ENCODE assay signal across 28 mouse cellular contexts in the genomic region with DNA sequence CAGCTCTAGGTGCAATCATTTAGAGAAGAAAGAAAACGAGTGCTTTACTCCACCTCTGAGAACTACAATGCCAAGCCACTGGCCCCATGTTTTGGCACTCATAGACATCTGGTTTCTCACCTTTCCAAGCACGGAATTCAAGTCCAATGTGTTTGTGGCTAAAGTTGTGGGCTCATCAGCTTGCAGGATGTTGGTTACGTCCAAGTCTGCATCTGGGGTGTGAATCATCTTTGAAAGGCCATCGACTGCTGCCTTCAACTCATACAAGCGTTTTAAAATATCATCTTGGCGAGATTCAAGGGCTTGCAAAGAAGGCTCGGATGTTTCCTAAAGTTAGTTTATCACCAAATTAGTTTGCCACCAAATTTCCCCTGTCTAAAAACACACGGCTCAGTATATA. TPM values are rescaled to one million over a fixed set of nuclear protein-coding genes. Genes with fewer than 3 reads are reported as not detected.
DNase-seq lines count a peak whose midpoint lies in the region; ATAC-seq lines count a peak whose summit lies in the region.
"Had no signal": no experiment of that assay in that cellular context is flagged by ENCODE, and none has a peak within 500 bp of the region (broad histone marks: within the 10 kb centered on the region; RNA-seq: fewer than 3 reads in every experiment).

No protein-coding gene starts in this region.

- WGBS in heart, embryonic 16.5 days = 80% methylated on average over 8 of the region's 8 CpGs
- 87% methylated on average over 8 of the region's 8 CpGs for WGBS in neural tube, embryonic 13.5 days
- WGBS in neural tube, embryonic 15.5 days = 93% methylated on average over 8 of the region's 8 CpGs
- 92% methylated on average over 8 of the region's 8 CpGs for WGBS in hindbrain, embryonic 14.5 days

- H3K9ac ChIP-seq in heart, embryonic 16.5 days (ENCODE audit: low read length) = no peak overlapping the region
- 0 out of 2 replicates have a peak overlapping the region, but pooled peaks have one; percentile 5 for H3K9ac ChIP-seq in neural tube, embryonic 13.5 days
- H3K9ac ChIP-seq in neural tube, embryonic 15.5 days (replicated peaks) = no peak overlapping the region
- H3K9ac ChIP-seq in hindbrain, embryonic 14.5 days = no peak overlapping the region
- H3K9ac ChIP-seq: embryonic facial prominence, embryonic 12.5 days; embryonic facial prominence, embryonic 15.5 days; forebrain, embryonic 15.5 days; hindbrain, embryonic 15.5 days had no signal

- no peak overlapping the region for H3K4me3 ChIP-seq in heart, embryonic 16.5 days (ENCODE audit: low read length)
- no peak overlapping the region for H3K4me3 ChIP-seq in neural tube, embryonic 13.5 days
- H3K4me3 ChIP-seq in neural tube, embryonic 15.5 days (replicated peaks) = no peak overlapping the region
- no peak overlapping the region for H3K4me3 ChIP-seq in hindbrain, embryonic 14.5 days (replicated peaks; ENCODE audit: low read length)
- H3K4me3 ChIP-seq: embryonic facial prominence, embryonic 12.5 days; embryonic facial prominence, embryonic 15.5 days; forebrain, embryonic 15.5 days; hindbrain, embryonic 15.5 days had no signal

- peaks cover 32% of the 10 kb centered on the region for H3K4me1 ChIP-seq in heart, embryonic 16.5 days (ENCODE audit: control insufficient read depth, insufficient read depth, low read length)
- peaks cover 29% of the 10 kb centered on the region for H3K4me1 ChIP-seq in neural tube, embryonic 13.5 days (replicated peaks)
- peaks cover 30% of the 10 kb centered on the region for H3K4me1 ChIP-seq in neural tube, embryonic 15.5 days
- peaks cover 22% of the 10 kb centered on the region for H3K4me1 ChIP-seq in hindbrain, embryonic 14.5 days (replicated peaks; ENCODE audit: control insufficient read depth, insufficient read depth, low read length)

- 0 out of 2 replicates have a peak overlapping the region, but pooled peaks have one; percentile 18 for H3K27ac ChIP-seq in heart, embryonic 16.5 days (ENCODE audit: low read length)
- no peak overlapping the region for H3K27ac ChIP-seq in neural tube, embryonic 13.5 days (replicated peaks)
- H3K27ac ChIP-seq in neural tube, embryonic 15.5 days (replicated peaks) = no peak overlapping the region
- no peak overlapping the region for H3K27ac ChIP-seq in hindbrain, embryonic 14.5 days
- H3K27ac ChIP-seq: embryonic facial prominence, embryonic 12.5 days; embryonic facial prominence, embryonic 15.5 days; forebrain, embryonic 15.5 days; hindbrain, embryonic 15.5 days had no signal

- no peak for DNase-seq in heart, postnatal 4 days
- peak; percentile 52 for DNase-seq in brain, adult 2 months (ENCODE audit: low read depth, low spot score)
- no peak for DNase-seq in urinary bladder, postnatal 14 days (ENCODE audit: low spot score)
- DNase-seq in hindbrain, embryonic 14.5 days (ENCODE audit: low spot score) = no peak
- DNase-seq: adrenal gland, postnatal 10 days; adrenal gland, postnatal 36 days; cerebellum, adult 11 months; cerebellum, adult 2 months; cerebellum, adult 9-11 months; cerebellum, postnatal 25 days; gastrocnemius, postnatal 14 days; heart, adult 11 months; heart, postnatal 10 days; heart, postnatal 36 days had no signal

- no peaks in the 10 kb centered on the region for H3K9me3 ChIP-seq in heart, embryonic 16.5 days (replicated peaks; ENCODE audit: control insufficient read depth, low read length)
- H3K9me3 ChIP-seq in neural tube, embryonic 13.5 days = no peaks in the 10 kb centered on the region
- no peaks in the 10 kb centered on the region for H3K9me3 ChIP-seq in neural tube, embryonic 15.5 days (replicated peaks)
- no peaks in the 10 kb centered on the region for H3K9me3 ChIP-seq in hindbrain, embryonic 14.5 days (ENCODE audit: control insufficient read depth, low read length)
- H3K9me3 ChIP-seq: embryonic facial prominence, embryonic 12.5 days; embryonic facial prominence, embryonic 15.5 days; forebrain, embryonic 15.5 days; hindbrain, embryonic 15.5 days had no signal

- H3K36me3 ChIP-seq in heart, embryonic 16.5 days (ENCODE audit: control insufficient read depth, insufficient read depth) = peaks cover 37% of the 10 kb centered on the region
- peaks cover 47% of the 10 kb centered on the region for H3K36me3 ChIP-seq in neural tube, embryonic 13.5 days
- H3K36me3 ChIP-seq in neural tube, embryonic 15.5 days = peaks cover 44% of the 10 kb centered on the region
- peaks cover 45% of the 10 kb centered on the region for H3K36me3 ChIP-seq in hindbrain, embryonic 14.5 days (replicated peaks; ENCODE audit: control insufficient read depth, insufficient read depth)

- ATAC-seq in heart, embryonic 16.5 days (replicated peaks; ENCODE audit: extremely low read depth, insufficient read depth, low FRiP score) = no peak
- no peak for ATAC-seq in neural tube, embryonic 13.5 days (ENCODE audit: low read depth)
- ATAC-seq in neural tube, embryonic 15.5 days (ENCODE audit: low FRiP score) = no peak
- no peak for ATAC-seq in hindbrain, embryonic 14.5 days (ENCODE audit: low FRiP score)
- ATAC-seq: forebrain, embryonic 15.5 days; Patski had no signal

- H3K4me2 ChIP-seq in heart, embryonic 16.5 days (ENCODE audit: low read depth, low read length) = no peak overlapping the region
- no peak overlapping the region for H3K4me2 ChIP-seq in neural tube, embryonic 13.5 days
- no peak overlapping the region for H3K4me2 ChIP-seq in neural tube, embryonic 15.5 days
- H3K4me2 ChIP-seq in hindbrain, embryonic 14.5 days (replicated peaks) = no peak overlapping the region
- H3K4me2 ChIP-seq: embryonic facial prominence, embryonic 12.5 days; embryonic facial prominence, embryonic 15.5 days; forebrain, embryonic 15.5 days; heart, embryonic 11.5 days; hindbrain, embryonic 15.5 days had no signal

- H3K27me3 ChIP-seq in heart, embryonic 16.5 days (ENCODE audit: control insufficient read depth, insufficient read depth, low read length) = no peaks in the 10 kb centered on the region
- no peaks in the 10 kb centered on the region for H3K27me3 ChIP-seq in neural tube, embryonic 13.5 days
- H3K27me3 ChIP-seq in neural tube, embryonic 15.5 days (replicated peaks) = no peaks in the 10 kb centered on the region
- no peaks in the 10 kb centered on the region for H3K27me3 ChIP-seq in hindbrain, embryonic 14.5 days (ENCODE audit: control insufficient read depth, insufficient read depth, low read length)
- H3K27me3 ChIP-seq: embryonic facial prominence, embryonic 12.5 days; embryonic facial prominence, embryonic 15.5 days; forebrain, embryonic 15.5 days; hindbrain, embryonic 15.5 days; Patski had no signal

RNA-seq across cellular contexts. Expression of gene Aimp2, which starts 3.2 kb away (rescaled TPM):
- 91.4 and 91.5 TPM in 2 replicates for polyA plus RNA-seq in heart, embryonic 16.5 days (2015; fragmentation: Nextera tagmentation; extraction: Ambion mirVana)
- total RNA-seq in heart, postnatal 4 days (2021) = 10 to 100 TPM; 43.6 to 45.8 TPM
- polyA plus RNA-seq in neural tube, embryonic 13.5 days (2015; fragmentation: Nextera tagmentation; extraction: Ambion mirVana) = 80.4 and 92.9 TPM in 2 replicates
- polyA plus RNA-seq in neural tube, embryonic 15.5 days (2015; fragmentation: Nextera tagmentation; extraction: Ambion mirVana) = 96.3 and 101 TPM in 2 replicates
- polyA plus RNA-seq in hindbrain, embryonic 14.5 days (2014; fragmentation: Nextera tagmentation; extraction: Ambion mirVana) = 86.7 and 87.4 TPM in 2 replicates

RNA-seq across cellular contexts. Expression of gene Pms2, which starts 3.3 kb away (rescaled TPM):
- 16.7 and 17.6 TPM in 2 replicates for polyA plus RNA-seq in heart, embryonic 16.5 days (2015; fragmentation: Nextera tagmentation; extraction: Ambion mirVana)
- total RNA-seq in heart, postnatal 4 days (2021) = 10 to 100 TPM; 12.1 to 12.7 TPM
- polyA plus RNA-seq in neural tube, embryonic 13.5 days (2015; fragmentation: Nextera tagmentation; extraction: Ambion mirVana) = 25.0 and 29.4 TPM in 2 replicates
- polyA plus RNA-seq in neural tube, embryonic 15.5 days (2015; fragmentation: Nextera tagmentation; extraction: Ambion mirVana) = 29.8 and 30.9 TPM in 2 replicates
- polyA plus RNA-seq in hindbrain, embryonic 14.5 days (2014; fragmentation: Nextera tagmentation; extraction: Ambion mirVana) = 25.8 and 29.3 TPM in 2 replicates

RNA-seq across cellular contexts. Expression of gene Ankrd61, which starts 8.9 kb away (rescaled TPM):
- polyA plus RNA-seq in heart, embryonic 16.5 days (2015; fragmentation: Nextera tagmentation; extraction: Ambion mirVana) = 0.28 and 0.41 TPM in 2 replicates
- total RNA-seq in heart, postnatal 4 days (2021) = under 1 TPM in 1 of 2 experiments, not detected in 1; 0.24 TPM
- polyA plus RNA-seq in neural tube, embryonic 13.5 days (2015; fragmentation: Nextera tagmentation; extraction: Ambion mirVana) = 0.13 and 0.22 TPM in 2 replicates
- polyA plus RNA-seq in neural tube, embryonic 15.5 days (2015; fragmentation: Nextera tagmentation; extraction: Ambion mirVana) = 0.40 and 0.59 TPM in 2 replicates
- 0.23 and 0.55 TPM in 2 replicates for polyA plus RNA-seq in hindbrain, embryonic 14.5 days (2014; fragmentation: Nextera tagmentation; extraction: Ambion mirVana)
- total RNA-seq: adrenal gland, adult 18-20 months; adrenal gland, postnatal 10 days; adrenal gland, postnatal 36 days; common myeloid progenitor, adult 5-6 weeks; gastrocnemius, postnatal 14 days; heart, adult 8-10 months; heart, postnatal 10 days; heart, postnatal 36 days had no signal
- polyA plus RNA-seq: heart, embryonic 14.5 days had no signal

RNA-seq across cellular contexts. Expression of gene Gm42421, which starts 21.5 kb away (rescaled TPM):
- polyA plus RNA-seq in heart, embryonic 16.5 days (2015; fragmentation: Nextera tagmentation; extraction: Ambion mirVana) = 0.46 TPM in 1 of 2 replicates, not detected in the other
- 1 to 10 TPM in 1 of 2 experiments, under 1 TPM in 1; 0.74 to 1.0 TPM for total RNA-seq in heart, postnatal 4 days (2021)
- 2.5 TPM in 2 replicates for polyA plus RNA-seq in neural tube, embryonic 13.5 days (2015; fragmentation: Nextera tagmentation; extraction: Ambion mirVana)
- 3.1 and 3.3 TPM in 2 replicates for polyA plus RNA-seq in neural tube, embryonic 15.5 days (2015; fragmentation: Nextera tagmentation; extraction: Ambion mirVana)
- polyA plus RNA-seq in hindbrain, embryonic 14.5 days (2014; fragmentation: Nextera tagmentation; extraction: Ambion mirVana) = 1.6 and 2.5 TPM in 2 replicates
- total RNA-seq: adrenal gland, adult 18-20 months; adrenal gland, postnatal 10 days; common myeloid progenitor, adult 5-6 weeks; gastrocnemius, postnatal 14 days; gastrocnemius, postnatal 4 days; heart, postnatal 36 days had no signal

RNA-seq across cellular contexts. Expression of gene Rsph10b, which starts 26.4 kb away (rescaled TPM):
- polyA plus RNA-seq in heart, embryonic 16.5 days (2015; fragmentation: Nextera tagmentation; extraction: Ambion mirVana) = 1.1 and 1.9 TPM in 2 replicates
- total RNA-seq in heart, postnatal 4 days (2021) = under 1 TPM; 0.33 to 0.38 TPM
- polyA plus RNA-seq in neural tube, embryonic 13.5 days (2015; fragmentation: Nextera tagmentation; extraction: Ambion mirVana) = 2.9 and 3.4 TPM in 2 replicates
- 3.3 and 5.7 TPM in 2 replicates for polyA plus RNA-seq in neural tube, embryonic 15.5 days (2015; fragmentation: Nextera tagmentation; extraction: Ambion mirVana)
- polyA plus RNA-seq in hindbrain, embryonic 14.5 days (2014; fragmentation: Nextera tagmentation; extraction: Ambion mirVana) = 3.9 and 4.5 TPM in 2 replicates
- total RNA-seq: common myeloid progenitor, adult 5-6 weeks had no signal
